Mouse (Mus musculus) hindbrain, postnatal 0 days (tissue): ENCODE data around the gene Inhbb. TPM values are rescaled to one million over a fixed set of nuclear protein-coding genes. Genes with fewer than 3 reads are reported as not detected.
A peak's percentile ranks its signal among the peaks of the same experiment; 100 is the strongest.

Source experiments
- ATAC-seq: fragments of 200-750 bp; cut with Nextera tagmentation; 2 replicates; pipeline ENCODE4 v1.8.0; 2017; ENCODE audit warnings: mild to moderate bottlenecking, moderate TSS enrichment, moderate library complexity
- DNase-seq: peaks from one replicate; pipeline ENCODE4 v3.0.0-alpha.2; 2015; ENCODE audit warnings: low spot score
- H3K27ac ChIP-seq: fragments of 300-500 bp; sonication (generic); 2 replicates; pipeline ENCODE4 v1.5.1; 2014; ENCODE audit warnings: mild to moderate bottlenecking
- H3K27me3 ChIP-seq: fragments of 300-500 bp; sonication (generic); 2 replicates; pipeline ENCODE4 v1.6.1; 2014; ENCODE audit warnings: low read length, mixed read lengths; ENCODE audit not compliant: insufficient read depth
- H3K36me3 ChIP-seq: fragments of 300-500 bp; sonication (generic); 2 replicates; pipeline ENCODE4 v1.6.1; 2014; ENCODE audit warnings: low read length, mixed read lengths; ENCODE audit not compliant: insufficient read depth
- H3K4me1 ChIP-seq: fragments of 300-500 bp; sonication (generic); 2 replicates; pipeline ENCODE4 v1.6.1; 2014; ENCODE audit warnings: antibody characterized with exemption, low read length, mixed read lengths; ENCODE audit not compliant: insufficient read depth
- H3K4me2 ChIP-seq: fragments of 300-500 bp; sonication (generic); 2 replicates; pipeline ENCODE4 v1.6.1; 2014; ENCODE audit warnings: low read depth, mild to moderate bottlenecking, low read length, moderate library complexity, mixed read lengths
- H3K4me3 ChIP-seq: fragments of 300-500 bp; sonication (generic); 2 replicates; pipeline ENCODE4 v1.5.1; 2014; ENCODE audit warnings: low read length
- H3K9ac ChIP-seq: fragments of 300-500 bp; sonication (generic); replicated peaks from 2 replicates; pipeline ENCODE4 v1.6.1; 2014; ENCODE audit warnings: mild to moderate bottlenecking, low read length, moderate library complexity, mixed read lengths
- H3K9me3 ChIP-seq: fragments of 300-500 bp; sonication (generic); 2 replicates; pipeline ENCODE4 v1.6.1; 2016; ENCODE audit warnings: low read length, mixed read lengths
- CTCF ChIP-seq: IDR thresholded peaks from 2 replicates; pipeline ENCODE4 v1.5.1; 2016; ENCODE audit warnings: antibody characterized with exemption, control low read depth, low read depth
- WGBS: fragments of 180-500 bp; shearing (Covaris S2); extraction: QIAGEN DNeasy Blood & Tissue Kit; methylation state at CpG from one replicate; pipeline ENCODE4 v1.1.7; 2014; 5-methylcytosine and 5-hydroxymethylcytosine counted together
- polyA plus RNA-seq: library from polyadenylated mRNA; unstranded; fragments of >200 nt; fragmentation: Nextera tagmentation; extraction: Ambion mirVana; gene quantifications from 2 replicates; pipeline ENCODE4 v1.2.1, GENCODE M21; 2015
- total RNA-seq: library from RNA; depleted of rRNA; stranded (reverse); fragments of >200 nt; gene quantifications from 2 replicates; pipeline ENCODE4 v1.2.3, GENCODE M21; 2014

Gene Inhbb
- total and polyA plus RNA-seq, 2 experiments from 2014 or later = 3.3 to 7.1 TPM

- no peak for ATAC-seq
- Histone ChIP-seq H3K4me2 (peak overlapping the region; percentile 96), H3K36me3 (no peaks in the 10 kb centered on the region), H3K27me3 (peaks cover 26% of the 10 kb centered on the region; the same call in 1 of the 2 replicates), H3K27ac (peak overlapping the region; percentile 73), H3K9me3 (no peaks in the 10 kb centered on the region), H3K4me3 (peak overlapping the region; percentile 65), H3K9ac (peak overlapping the region; percentile 65), H3K4me1 (peaks cover 19% of the 10 kb centered on the region)
- DNase-seq = peak; percentile 23
- no peak for TF ChIP-seq CTCF
- WGBS = 1% methylated on average over 59 of the region's 76 CpGs
Measured at GRCm38 (mm10) chr1:119420189-119420983, 1.7 kb downstream of the Inhbb start.

- DNase-seq (peak; percentile 70), ATAC-seq (peak; percentile 8; the same call in 1 of the 2 replicates)
- H3K4me3 ChIP-seq = peak overlapping the region; percentile 65
- no peaks in the 10 kb centered on the region for H3K9me3 ChIP-seq
- H3K4me1 ChIP-seq = peaks cover 19% of the 10 kb centered on the region
- peak overlapping the region; percentile 60 for H3K27ac ChIP-seq
- 4% methylated on average over 29 of the region's 29 CpGs for WGBS
- TF ChIP-seq CTCF = no peak
- H3K27me3 ChIP-seq = peaks cover 22% of the 10 kb centered on the region; the same call in 1 of the 2 replicates
- no peaks in the 10 kb centered on the region for H3K36me3 ChIP-seq
- peak overlapping the region; percentile 96 for H3K4me2 ChIP-seq
- H3K9ac ChIP-seq = peak overlapping the region; percentile 37
Measured at GRCm38 (mm10) chr1:119419151-119420105, 2.6 kb downstream of the Inhbb start.

GRCm38 (mm10) chr1:119417991-119418390, 4.1 kb downstream of the Inhbb start:
- Histone ChIP-seq H3K27me3 (peaks cover 11% of the 10 kb centered on the region; the same call in 1 of the 2 replicates), H3K9ac (no peak overlapping the region), H3K4me3 (no peak overlapping the region), H3K9me3 (no peaks in the 10 kb centered on the region), H3K4me2 (peak overlapping the region; percentile 96), H3K36me3 (no peaks in the 10 kb centered on the region), H3K4me1 (peaks cover 19% of the 10 kb centered on the region), H3K27ac (0 out of 2 replicates have a peak overlapping the region, but pooled peaks have one; percentile 60)
- TF ChIP-seq CTCF = no peak
- ATAC-seq (no peak), DNase-seq (no peak)
- 58% methylated on average over 8 of the region's 8 CpGs for WGBS

GRCm38 (mm10) chr1:119417542-119417941, 4.5 kb downstream of the Inhbb start:
- no peak overlapping the region for H3K4me2 ChIP-seq
- H3K4me3 ChIP-seq = no peak overlapping the region
- no peak for TF ChIP-seq CTCF
- peaks cover 8% of the 10 kb centered on the region; the same call in 1 of the 2 replicates for H3K27me3 ChIP-seq
- no peaks in the 10 kb centered on the region for H3K9me3 ChIP-seq
- DNase-seq = no peak
- H3K27ac ChIP-seq = peak overlapping the region; percentile 26; the same call in 1 of the 2 replicates
- H3K4me1 ChIP-seq = peaks cover 16% of the 10 kb centered on the region
- no peak for ATAC-seq
- no peak overlapping the region for H3K9ac ChIP-seq
- WGBS = 77% methylated on average over 20 of the region's 20 CpGs
- no peaks in the 10 kb centered on the region for H3K36me3 ChIP-seq

GRCm38 (mm10) chr1:119416610-119417009, 5.4 kb downstream of the Inhbb start:
- no peak overlapping the region for H3K4me2 ChIP-seq
- no peak overlapping the region for H3K4me3 ChIP-seq
- WGBS = 66% methylated on average over 8 of the region's 8 CpGs
- H3K36me3 ChIP-seq = no peaks in the 10 kb centered on the region
- H3K27ac ChIP-seq = peak overlapping the region; percentile 26; the same call in 1 of the 2 replicates
- no peak for TF ChIP-seq CTCF
- H3K27me3 ChIP-seq = peaks cover 4% of the 10 kb centered on the region; the same call in 1 of the 2 replicates
- 0 out of 2 replicates have a peak, but pooled peaks cover 11% of the 10 kb centered on the region for H3K4me1 ChIP-seq
- peak; percentile 37; the same call in 1 of the 2 replicates for ATAC-seq
- no peaks in the 10 kb centered on the region for H3K9me3 ChIP-seq
- peak; percentile 26 for DNase-seq
- H3K9ac ChIP-seq = no peak overlapping the region

- Histone ChIP-seq H3K4me1 (0 out of 2 replicates have a peak, but pooled peaks cover 11% of the 10 kb centered on the region), H3K9ac (no peak overlapping the region), H3K27ac (no peak overlapping the region), H3K9me3 (no peaks in the 10 kb centered on the region), H3K4me3 (no peak overlapping the region), H3K4me2 (no peak overlapping the region), H3K27me3 (peaks cover 4% of the 10 kb centered on the region; the same call in 1 of the 2 replicates), H3K36me3 (no peaks in the 10 kb centered on the region)
- DNase-seq (no peak), ATAC-seq (no peak)
- WGBS = 44% methylated on average over 7 of the region's 7 CpGs
- no peak for TF ChIP-seq CTCF
Measured at GRCm38 (mm10) chr1:119416177-119416576, 5.9 kb downstream of the Inhbb start.
